Mouse (Mus musculus): Measurements from ENCODE around the gene Ubl4a. TPM values are rescaled to one million over a fixed set of nuclear protein-coding genes. Genes with fewer than 3 reads are reported as not detected.
A peak's percentile ranks its signal among the peaks of the same experiment; 100 is the strongest.
"Not testable (repeated sequence)": the region's sequence is repeated elsewhere in the genome, so short reads cannot be mapped to it uniquely, and the experiment has no call there.

The Ubl4a gene
- 10 to 100 TPM; 76.0 to 77.9 TPM for total RNA-seq (2021)
- long read RNA-seq, experiment 1, transcript Ubl4a-206 (4 exons, 2,442 nt): major isoform, 154 of 174 reads
- long read RNA-seq, experiment 1, partial matches to known transcripts: 1 of 174 reads
- long read RNA-seq, experiment 1, other reads (novel, unspliced or antisense): 18 of 174 reads
- long read RNA-seq, experiment 2, transcript Ubl4a-206 (4 exons, 2,442 nt): major isoform, 79 of 87 reads
- long read RNA-seq, experiment 2, partial matches to known transcripts: 0 of 87 reads
- long read RNA-seq, experiment 2, other reads (novel, unspliced or antisense): 8 of 87 reads

GRCm38 (mm10) chrX:74372888-74373549 is at the start of gene Ubl4a, which contains the start of gene Slc10a3:
Ubl4a (minus strand) TSS chrX:74373218.
Slc10a3 (minus strand) TSS chrX:74373349.
- peak; percentile 88 to 93 for DNase-seq

GRCm38 (mm10) chrX:74413377-74413776 is 40.4 kb upstream of the Ubl4a start:
- DNase-seq: peak; percentile 65 to 79

GRCm38 (mm10) chrX:74408340-74408739 is 35.3 kb upstream of the Ubl4a start:
- DNase-seq: no peak

GRCm38 (mm10) chrX:74400136-74400535 is 27.1 kb upstream of the Ubl4a start:
- no peak for DNase-seq

- peak; percentile 80 to 92 for DNase-seq
These were observed 19.8 kb upstream of the Ubl4a start, which contains the start of the genes Fam3a and Ikbkg for GRCm38 (mm10) chrX:74392535-74393443. Fam3a (minus strand) TSS chrX:74393272. Ikbkg (plus strand) TSS chrX:74393290.

- DNase-seq: no peak
These were observed 15.1 kb upstream of the Ubl4a start for GRCm38 (mm10) chrX:74388153-74388552.

- no peak for DNase-seq
These were observed 11.4 kb upstream of the Ubl4a start for GRCm38 (mm10) chrX:74384451-74384850.

GRCm38 (mm10) chrX:74368209-74368909 is 4.7 kb downstream of the Ubl4a start:
- peak; percentile 76 to 84 for DNase-seq

- no peak for DNase-seq
These were observed 5.5 kb downstream of the Ubl4a start for GRCm38 (mm10) chrX:74367512-74367911.

GRCm38 (mm10) chrX:74359171-74359570 is 13.8 kb downstream of the Ubl4a start:
- DNase-seq: no peak

GRCm38 (mm10) chrX:74357069-74357468 is 15.9 kb downstream of the Ubl4a start:
- DNase-seq: not testable (repeated sequence)

- peak; percentile 85 to 88 for DNase-seq
These were observed 19.6 kb downstream of the Ubl4a start, which contains the start of gene Lage3 for GRCm38 (mm10) chrX:74353467-74353770. Lage3 (minus strand) TSS chrX:74353618.

- no peak for DNase-seq
These were observed 20.2 kb downstream of the Ubl4a start for GRCm38 (mm10) chrX:74352645-74353466.

GRCm38 (mm10) chrX:74330166-74330930 is 42.7 kb downstream of the Ubl4a start:
- no peak for DNase-seq

- DNase-seq: no peak
These were observed 43.8 kb downstream of the Ubl4a start for GRCm38 (mm10) chrX:74329215-74329671.

GRCm38 (mm10) chrX:74328725-74329161 is 44.3 kb downstream of the Ubl4a start, which contains the start of gene Plxna3:
Plxna3 (plus strand) TSS chrX:74329066.
- DNase-seq: peak; percentile 68 to 77
